In the genomic region with DNA sequence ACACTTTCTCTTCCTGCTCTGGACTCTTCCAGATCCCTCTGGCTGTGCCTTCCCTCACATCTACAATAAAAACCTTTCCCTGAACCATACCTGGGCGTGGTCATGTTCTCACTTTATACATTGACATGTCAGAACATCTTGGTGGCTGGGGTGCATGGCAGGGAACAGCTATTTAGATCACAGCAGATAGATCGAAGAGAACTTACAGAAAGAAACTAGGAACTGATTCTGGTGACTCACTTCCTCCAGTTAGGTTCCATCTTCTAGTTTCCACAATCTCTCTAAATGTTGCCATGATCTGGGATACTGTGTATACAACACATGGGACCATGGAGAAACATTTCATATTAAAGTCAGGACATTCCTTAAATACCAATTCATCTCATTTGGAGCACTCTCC, we compare ENCODE assay signal across 23 mouse cellular contexts. TPM values are rescaled to one million over a fixed set of nuclear protein-coding genes. Genes with fewer than 3 reads are reported as not detected.
"Had no signal": no experiment of that assay in that cellular context is flagged by ENCODE, and none has a peak within 500 bp of the region (broad histone marks: within the 10 kb centered on the region; RNA-seq: fewer than 3 reads in every experiment).

No protein-coding gene starts in this region.

- H3K4me3 ChIP-seq: kidney, embryonic 15.5 days; liver, embryonic 13.5 days; lung, embryonic 15.5 days; midbrain, embryonic 13.5 days; neural tube, embryonic 12.5 days had no signal

- H3K9me3 ChIP-seq: kidney, embryonic 15.5 days; liver, embryonic 13.5 days; lung, embryonic 15.5 days; midbrain, embryonic 13.5 days; neural tube, embryonic 12.5 days had no signal

- H3K36me3 ChIP-seq: kidney, embryonic 15.5 days; liver, embryonic 13.5 days; lung, embryonic 15.5 days; midbrain, embryonic 13.5 days; neural tube, embryonic 12.5 days had no signal

- H3K4me1 ChIP-seq: kidney, embryonic 15.5 days; liver, embryonic 13.5 days; lung, embryonic 15.5 days; midbrain, embryonic 13.5 days; neural tube, embryonic 12.5 days had no signal

- H3K9ac ChIP-seq: kidney, embryonic 15.5 days; liver, embryonic 13.5 days; liver, postnatal 0 days; lung, embryonic 15.5 days; midbrain, embryonic 13.5 days; neural tube, embryonic 12.5 days had no signal

- DNase-seq: kidney, adult 2 months; kidney, postnatal 14 days; left cerebral cortex, postnatal 4 days; liver, embryonic 13.5 days; liver, postnatal 0 days; lung, postnatal 4 days; right cerebral cortex, postnatal 14 days; thymus, postnatal 36 days had no signal

- H3K27ac ChIP-seq: kidney, embryonic 15.5 days; liver, embryonic 13.5 days; lung, embryonic 15.5 days; midbrain, embryonic 13.5 days; neural tube, embryonic 12.5 days had no signal

- ATAC-seq: intestine, embryonic 16.5 days; liver, postnatal 0 days; midbrain, embryonic 13.5 days had no signal

- H3K27me3 ChIP-seq: kidney, embryonic 15.5 days; liver, embryonic 13.5 days; lung, embryonic 15.5 days; midbrain, embryonic 13.5 days; neural tube, embryonic 12.5 days had no signal

- H3K4me2 ChIP-seq: kidney, embryonic 15.5 days; liver, embryonic 13.5 days; lung, embryonic 15.5 days; midbrain, embryonic 13.5 days; neural tube, embryonic 12.5 days had no signal

RNA-seq across cellular contexts. Expression of a gene that starts 7.3 kb away (rescaled TPM):
- total RNA-seq: layer of hippocampus, adult 8-10 months; layer of hippocampus, postnatal 14 days; left cerebral cortex, adult 18-20 months; left cerebral cortex, postnatal 10 days; left cerebral cortex, postnatal 4 days; midbrain, postnatal 0 days had no signal
- polyA plus RNA-seq: intestine, embryonic 16.5 days; kidney, adult 2 months; kidney, embryonic 15.5 days; large intestine, adult 2 months; limb, embryonic 14.5 days; liver, embryonic 13.5 days; liver, postnatal 0 days; lung, embryonic 15.5 days; midbrain, embryonic 13.5 days; midbrain, postnatal 0 days; neural tube, embryonic 12.5 days; spleen, adult 2 months; stomach, embryonic 16.5 days; thymus, postnatal 0 days had no signal
